Mouse (Mus musculus) hindbrain, embryonic 14.5 days (tissue): ENCODE measurements around the gene Pla2g2d. TPM values are rescaled to one million over a fixed set of nuclear protein-coding genes. Genes with fewer than 3 reads are reported as not detected.

Experiments
- ATAC-seq: fragments of 200-750 bp; cut with Nextera tagmentation; 2 replicates; pipeline ENCODE4 v1.8.0; 2017; ENCODE audit warnings: moderate number of reproducible peaks, mild to moderate bottlenecking, moderate TSS enrichment, moderate library complexity; ENCODE audit not compliant: low FRiP score
- DNase-seq: peaks from one replicate; pipeline ENCODE4 v3.0.0-alpha.2; 2015; ENCODE audit warnings: low spot score
- H3K27ac ChIP-seq: fragments of 300-500 bp; sonication (generic); 2 replicates; pipeline ENCODE4 v1.5.1; 2014; ENCODE audit warnings: mild to moderate bottlenecking, moderate library complexity
- H3K27me3 ChIP-seq: fragments of 300-500 bp; sonication (generic); 2 replicates; pipeline ENCODE4 v1.6.1; 2014; ENCODE audit warnings: mild to moderate bottlenecking, low read length, mixed read lengths; ENCODE audit not compliant: control insufficient read depth, insufficient read depth
- H3K36me3 ChIP-seq: fragments of 300-500 bp; sonication (generic); replicated peaks from 2 replicates; pipeline ENCODE4 v1.6.1; 2014; ENCODE audit not compliant: control insufficient read depth, insufficient read depth
- H3K4me1 ChIP-seq: fragments of 300-500 bp; sonication (generic); replicated peaks from 2 replicates; pipeline ENCODE4 v1.6.1; 2014; ENCODE audit warnings: antibody characterized with exemption, low read length, mixed read lengths; ENCODE audit not compliant: control insufficient read depth, insufficient read depth
- H3K4me2 ChIP-seq: fragments of 300-500 bp; sonication (generic); replicated peaks from 2 replicates; pipeline ENCODE4 v1.6.1; 2014; ENCODE audit warnings: mild to moderate bottlenecking, moderate library complexity
- H3K4me3 ChIP-seq: fragments of 300-500 bp; sonication (generic); replicated peaks from 2 replicates; pipeline ENCODE4 v1.5.1; 2014; ENCODE audit warnings: mild to moderate bottlenecking, low read length
- H3K9ac ChIP-seq: fragments of 300-500 bp; sonication (generic); 2 replicates; pipeline ENCODE4 v1.6.1; 2014
- H3K9me3 ChIP-seq: fragments of 300-500 bp; sonication (generic); 2 replicates; pipeline ENCODE4 v1.6.1; 2016; ENCODE audit warnings: low read length; ENCODE audit not compliant: control insufficient read depth
- WGBS: fragments of 180-500 bp; shearing (Covaris S2); extraction: QIAGEN DNeasy Blood & Tissue Kit; methylation state at CpG from one replicate; pipeline ENCODE4 v1.1.7; 2014; 5-methylcytosine and 5-hydroxymethylcytosine counted together
- polyA plus RNA-seq: library from polyadenylated mRNA; unstranded; fragments of >200 nt; fragmentation: Nextera tagmentation; extraction: Ambion mirVana; gene quantifications from 2 replicates; pipeline ENCODE4 v1.2.1, GENCODE M21; 2014

The Pla2g2d gene
- polyA plus RNA-seq, 1 experiment from 2014 or later: 0.62 TPM

GRCm38 (mm10) chr4:138827147-138827546 lies 51.6 kb downstream of the Pla2g2d start:
- Histone ChIP-seq H3K27me3 (no peaks in the 10 kb centered on the region), H3K4me1 (no peaks in the 10 kb centered on the region), H3K9me3 (no peaks in the 10 kb centered on the region), H3K4me2 (no peak overlapping the region), H3K36me3 (no peaks in the 10 kb centered on the region), H3K9ac (no peak overlapping the region), H3K4me3 (no peak overlapping the region), H3K27ac (no peak overlapping the region)
- no peak for DNase-seq
- no peak for ATAC-seq
- 76% methylated on average over 11 of the region's 11 CpGs for WGBS

Other genes with a start within 250 kb of the Pla2g2d start
- gene Vwa5b1, start 139.9 kb upstream of the Pla2g2d start, polyA plus RNA-seq: 1.2 and 2.0 TPM in 2 replicates
- gene Pla2g2c, start 50.9 kb upstream of the Pla2g2d start, polyA plus RNA-seq: 0.21 and 0.55 TPM in 2 replicates
- gene Ubxn10, start 38.6 kb upstream of the Pla2g2d start, polyA plus RNA-seq: 4.6 and 5.5 TPM in 2 replicates
- gene Pla2g2f, start 18.1 kb upstream of the Pla2g2d start, polyA plus RNA-seq: not detected in 2 replicates
- gene Pla2g5, start 87.7 kb downstream of the Pla2g2d start, polyA plus RNA-seq: 0.29 TPM in 2 replicates
- gene Gm13030, start 98.2 kb downstream of the Pla2g2d start, polyA plus RNA-seq: not detected in 2 replicates
- not detected in 2 replicates for gene Pla2g2e, start 102.2 kb downstream of the Pla2g2d start, polyA plus RNA-seq
- 2.8 and 3.3 TPM in 2 replicates for gene Otud3, start 138.2 kb downstream of the Pla2g2d start, polyA plus RNA-seq
- gene Rnf186, start 191.4 kb downstream of the Pla2g2d start, polyA plus RNA-seq: not detected in 2 replicates
- gene Tmco4, start 197.2 kb downstream of the Pla2g2d start, polyA plus RNA-seq: 0.63 and 1.3 TPM in 2 replicates